Mouse (Mus musculus) layer of hippocampus, postnatal 14 days (tissue): Measurements from ENCODE around the gene Sp9. TPM values are rescaled to one million over a fixed set of nuclear protein-coding genes. Genes with fewer than 3 reads are reported as not detected.
A peak's percentile ranks its signal among the peaks of the same experiment; 100 is the strongest.

ENCODE experiments used
- DNase-seq, 2 experiments: peaks; one replicate each; pipeline ENCODE4 v3.0.0; 2021 to 2022; ENCODE audit warnings: low spot score in 2 of 2, mixed read lengths in 1 of 2
- total RNA-seq, 2 experiments: library from RNA; stranded (reverse); gene quantifications; 2 replicates each; pipeline ENCODE4 v1.2.3; 2021

Gene Sp9
- total RNA-seq, 2 experiments from 2014 or later: 4.6 to 4.8 TPM

GRCm38 (mm10) chr2:73274119-73274920 is 2.6 kb downstream of the Sp9 start:
- no peak for DNase-seq

DNA sequence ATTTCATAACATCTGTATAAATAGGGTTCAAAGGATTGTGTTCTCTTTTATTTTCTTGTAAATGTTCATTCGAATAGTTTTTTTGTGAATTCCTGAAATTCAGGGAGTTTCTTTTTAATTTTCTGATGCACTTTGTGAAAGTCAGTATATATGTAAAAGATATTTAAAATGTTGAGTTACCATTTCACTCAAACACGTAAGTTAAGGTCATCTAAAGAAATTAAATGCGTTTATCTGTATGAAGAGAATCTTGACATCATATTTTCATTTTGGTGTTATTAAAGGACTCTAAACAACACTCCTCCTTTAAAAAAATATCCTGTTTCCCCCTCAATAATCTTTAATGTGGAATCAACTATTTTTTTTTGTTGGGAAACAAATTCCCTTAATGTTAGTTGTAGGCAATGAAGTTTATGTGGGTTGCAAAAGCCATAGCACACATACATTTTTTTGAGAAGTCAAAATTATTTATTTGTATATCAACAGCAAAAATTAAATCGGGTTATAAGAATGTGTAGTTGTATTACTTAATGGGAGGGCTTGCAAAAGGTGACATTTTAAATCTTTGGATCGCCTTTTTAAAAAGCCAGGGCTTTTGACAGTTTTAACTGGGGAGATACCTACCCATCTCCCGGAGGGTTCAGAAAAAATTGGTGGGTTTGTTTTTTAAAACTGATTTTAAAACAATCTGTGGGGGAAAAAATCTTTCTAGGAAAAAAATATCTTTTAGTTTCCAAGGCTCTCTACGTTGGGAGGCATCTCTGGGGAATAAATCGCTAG is 3.7 kb downstream of the Sp9 start:
- DNase-seq: no peak

- no peak for DNase-seq
These were observed 4.4 kb downstream of the Sp9 start for GRCm38 (mm10) chr2:73276141-73276571.

- no peak for DNase-seq
These were observed 5.4 kb downstream of the Sp9 start for GRCm38 (mm10) chr2:73277021-73277708.

DNA sequence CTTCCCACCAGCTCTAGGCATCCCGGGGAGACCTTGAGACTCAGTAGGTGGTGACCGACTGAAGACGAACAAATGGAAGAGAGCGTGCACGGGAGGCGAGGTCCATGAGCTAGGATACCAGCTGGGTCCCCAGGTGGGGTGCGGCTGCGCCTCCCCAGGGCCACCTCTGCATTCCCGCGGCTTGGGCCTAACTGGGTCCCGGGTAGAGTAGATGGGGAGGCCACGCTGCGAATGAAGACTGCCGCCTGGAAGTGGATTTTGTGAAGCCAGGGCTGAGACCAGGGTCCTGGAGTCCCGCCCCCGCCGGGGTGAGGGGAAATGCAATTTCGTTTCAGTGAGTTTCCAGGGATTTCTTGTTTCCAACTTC is 6.0 kb downstream of the Sp9 start:
- DNase-seq: no peak

DNA sequence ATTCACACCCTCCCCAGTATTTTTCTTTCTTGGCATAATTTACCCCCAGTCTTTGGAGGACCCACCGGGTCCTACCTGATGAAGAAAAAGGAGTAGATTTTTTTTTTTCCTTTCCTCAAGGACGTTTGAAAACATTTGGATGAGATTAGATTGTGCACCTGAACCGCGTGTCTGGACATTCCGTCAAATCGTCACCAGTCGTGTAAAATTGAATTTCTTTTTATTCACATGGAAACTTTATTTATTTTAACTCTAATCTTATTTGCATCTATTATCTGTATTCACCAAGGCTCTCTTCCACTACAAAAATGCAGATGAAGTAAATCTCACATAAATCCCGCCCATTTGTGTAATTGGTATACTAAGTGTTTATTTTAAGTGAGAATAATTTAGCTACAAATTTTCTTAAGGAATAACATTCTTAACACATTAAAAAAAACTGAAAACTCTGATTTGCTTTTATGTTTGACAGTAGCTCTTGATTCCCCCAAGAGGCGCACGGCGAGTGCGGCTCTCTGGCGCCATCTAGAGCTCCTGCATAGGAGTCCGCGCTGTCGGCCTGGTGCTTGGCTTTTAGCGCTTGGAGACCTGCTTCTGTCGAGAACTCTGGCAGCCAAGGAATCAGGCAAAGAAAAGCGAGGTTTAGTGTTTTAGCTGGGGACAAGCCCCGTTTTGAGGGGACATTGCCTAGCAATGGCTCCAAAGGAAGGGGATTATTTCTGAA is 6.6 kb downstream of the Sp9 start:
- DNase-seq: peak; percentile 80 to 91

DNA sequence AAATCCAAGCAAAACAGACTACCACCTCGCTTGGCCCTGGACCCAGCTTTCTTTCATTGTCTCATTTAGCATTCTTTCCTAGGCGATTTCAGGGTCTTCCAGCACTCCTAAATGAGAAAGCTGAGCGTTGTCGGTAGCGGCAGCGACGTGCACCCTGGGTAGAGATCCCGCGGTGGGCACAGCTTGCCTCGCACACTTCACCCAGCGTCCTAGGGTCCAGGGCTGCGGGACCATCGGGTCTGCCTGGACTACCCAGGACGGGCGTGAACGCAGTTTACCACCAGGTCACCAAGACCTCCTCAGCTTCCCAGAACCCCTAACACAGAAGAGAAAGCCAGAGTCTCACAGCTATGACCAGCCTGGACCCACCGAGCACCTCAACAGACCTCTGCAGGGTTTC is 7.1 kb downstream of the Sp9 start:
- peak in 1 of 2 experiments; percentile 26 for DNase-seq

GRCm38 (mm10) chr2:73279271-73280038 is 7.7 kb downstream of the Sp9 start:
- DNase-seq: no peak

- DNase-seq: no peak
These were observed 8.8 kb downstream of the Sp9 start for GRCm38 (mm10) chr2:73280356-73281047.

GRCm38 (mm10) chr2:73281048-73281661 is 9.4 kb downstream of the Sp9 start:
- no peak for DNase-seq

GRCm38 (mm10) chr2:73281707-73282106 is 10.0 kb downstream of the Sp9 start:
- DNase-seq: no peak

- DNase-seq: peak in 1 of 2 experiments; percentile 39
These were observed 13.9 kb downstream of the Sp9 start for GRCm38 (mm10) chr2:73285630-73286029.

DNA sequence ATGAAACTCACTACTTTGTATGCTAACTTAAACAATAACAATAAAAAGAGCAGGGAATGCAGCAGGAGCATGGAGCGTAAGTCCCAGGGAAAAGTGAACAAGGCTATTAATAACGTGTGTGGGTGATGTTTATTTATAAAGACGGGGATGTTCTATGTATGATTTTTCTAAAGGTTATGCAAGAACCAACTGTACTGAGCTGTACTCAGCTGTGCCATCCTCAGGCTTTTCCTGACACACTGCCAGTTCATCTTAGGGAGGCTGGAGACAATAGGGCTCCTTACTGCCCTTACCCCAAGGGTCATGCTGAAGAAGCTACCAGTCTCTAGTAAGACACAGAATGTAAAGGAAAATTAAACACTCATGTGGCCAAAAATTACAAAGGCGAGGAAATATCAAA is 19.4 kb downstream of the Sp9 start:
- no peak for DNase-seq

GRCm38 (mm10) chr2:73295023-73295422 is 23.3 kb downstream of the Sp9 start:
- no peak for DNase-seq

- no peak for DNase-seq
These were observed 26.4 kb downstream of the Sp9 start for GRCm38 (mm10) chr2:73298154-73298553.

GRCm38 (mm10) chr2:73298841-73299240 is 27.1 kb downstream of the Sp9 start:
- no peak for DNase-seq

DNA sequence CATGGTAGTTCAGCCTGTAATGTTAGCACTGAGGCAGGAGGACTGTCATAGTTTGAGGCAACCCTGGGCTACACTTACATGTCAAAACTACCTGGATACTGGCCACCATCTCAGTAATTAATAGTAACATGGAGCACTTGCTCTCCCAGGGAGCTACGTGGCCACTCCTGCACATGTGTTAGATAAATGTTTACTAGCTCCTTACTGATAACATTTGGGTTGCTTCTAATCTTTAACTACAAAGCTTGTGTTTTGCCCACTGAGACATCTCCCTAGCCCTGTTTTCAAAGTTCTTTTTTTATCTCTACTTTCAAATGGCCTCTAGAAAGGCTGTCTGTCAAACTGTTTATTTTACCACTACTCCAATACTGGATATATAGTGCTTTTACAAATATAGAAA is 30.3 kb downstream of the Sp9 start:
- DNase-seq: no peak

- DNase-seq: no peak
These were observed 31.0 kb downstream of the Sp9 start for GRCm38 (mm10) chr2:73302722-73303121.

DNA sequence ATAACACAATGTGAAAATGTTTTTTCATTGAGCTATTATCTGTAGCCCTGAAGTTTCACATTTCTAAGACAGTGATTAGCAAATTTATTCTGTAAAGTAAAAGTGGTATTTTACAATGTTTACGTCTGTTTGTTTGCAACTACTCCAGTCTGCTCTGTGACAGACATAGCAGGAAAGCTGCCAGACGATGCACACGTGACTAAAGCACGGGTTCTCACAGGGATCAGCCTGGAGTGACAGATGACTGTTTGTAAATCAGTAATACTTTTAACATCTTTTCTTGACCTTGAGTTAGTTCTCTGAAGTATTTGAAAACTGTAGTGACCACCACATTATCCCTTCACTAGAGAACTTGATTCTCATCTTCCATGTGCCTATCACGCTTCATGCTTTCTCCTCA is 32.8 kb downstream of the Sp9 start:
- no peak for DNase-seq
